Comparison of ENCODE assay signal across 31 mouse cellular contexts in the genomic region with DNA sequence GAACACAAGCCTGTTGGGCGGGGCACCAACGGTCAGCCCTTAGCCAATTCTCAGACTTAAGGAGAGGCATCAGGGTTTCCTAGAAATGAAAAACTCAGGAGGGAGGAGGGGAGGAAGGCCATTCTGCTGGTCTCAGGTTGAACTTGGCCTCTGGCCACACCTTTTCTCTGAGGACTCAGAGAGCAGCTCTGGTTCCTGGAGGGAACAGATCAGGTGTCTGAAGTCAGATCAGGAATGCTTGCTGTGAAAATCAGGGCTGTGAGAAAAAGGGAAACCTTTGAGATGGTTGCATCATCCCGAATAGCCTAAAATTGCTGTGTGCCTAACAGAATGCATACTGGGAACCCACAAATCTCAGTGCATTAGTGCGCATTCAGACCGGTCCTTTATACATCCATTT.
"Had no signal": no experiment of that assay in that cellular context is flagged by ENCODE, and none has a peak within 500 bp of the region (broad histone marks: within the 10 kb centered on the region; RNA-seq: fewer than 3 reads in every experiment).

No protein-coding gene starts in this region.

- H3K4me2 ChIP-seq: limb, embryonic 12.5 days; limb, embryonic 13.5 days; limb, embryonic 15.5 days; liver, embryonic 11.5 days; liver, embryonic 12.5 days; liver, embryonic 13.5 days; liver, embryonic 15.5 days; lung, embryonic 14.5 days; lung, embryonic 15.5 days; midbrain, embryonic 11.5 days; midbrain, embryonic 12.5 days; midbrain, embryonic 13.5 days; midbrain, embryonic 15.5 days; neural tube, embryonic 12.5 days had no signal

- H3K4me1 ChIP-seq: limb, embryonic 12.5 days; limb, embryonic 15.5 days; megakaryocyte, embryonic 14.5 days; midbrain, embryonic 10.5 days; midbrain, embryonic 13.5 days; midbrain, embryonic 15.5 days; neural tube, embryonic 12.5 days had no signal

- H3K36me3 ChIP-seq: limb, embryonic 10.5 days; limb, embryonic 12.5 days; limb, embryonic 13.5 days; limb, embryonic 15.5 days; liver, embryonic 12.5 days; liver, embryonic 13.5 days; liver, embryonic 15.5 days; lung, embryonic 15.5 days; midbrain, embryonic 10.5 days; midbrain, embryonic 12.5 days; midbrain, embryonic 13.5 days; midbrain, embryonic 15.5 days; neural tube, embryonic 12.5 days had no signal

- H3K4me3 ChIP-seq: limb, embryonic 10.5 days; limb, embryonic 12.5 days; limb, embryonic 13.5 days; limb, embryonic 15.5 days; liver, embryonic 12.5 days; liver, embryonic 13.5 days; liver, embryonic 15.5 days; lung, embryonic 15.5 days; megakaryocyte, embryonic 14.5 days; midbrain, embryonic 10.5 days; midbrain, embryonic 12.5 days; midbrain, embryonic 13.5 days; midbrain, embryonic 15.5 days; myocyte; neural tube, embryonic 12.5 days had no signal

- H3K9ac ChIP-seq: limb, embryonic 12.5 days; limb, embryonic 13.5 days; limb, embryonic 15.5 days; liver, embryonic 12.5 days; liver, embryonic 13.5 days; liver, embryonic 14.5 days; liver, embryonic 15.5 days; liver, postnatal 0 days; lung, embryonic 14.5 days; lung, embryonic 15.5 days; midbrain, embryonic 12.5 days; midbrain, embryonic 13.5 days; midbrain, embryonic 15.5 days; neural tube, embryonic 12.5 days had no signal

- H3K27ac ChIP-seq: limb, embryonic 10.5 days; limb, embryonic 12.5 days; limb, embryonic 13.5 days; limb, embryonic 15.5 days; liver, embryonic 12.5 days; liver, embryonic 13.5 days; liver, embryonic 14.5 days; liver, embryonic 15.5 days; lung, embryonic 15.5 days; midbrain, embryonic 10.5 days; midbrain, embryonic 12.5 days; midbrain, embryonic 13.5 days; midbrain, embryonic 15.5 days; neural tube, embryonic 12.5 days had no signal

- DNase-seq: left cerebral cortex, postnatal 4 days; liver; liver, embryonic 13.5 days; liver, postnatal 0 days; lung, adult 18-20 months; lung, adult 2 months; lung, embryonic 14.5 days; lung, postnatal 10 days; lung, postnatal 14 days; lung, postnatal 36 days; lung, postnatal 4 days; midbrain, embryonic 14.5 days had no signal

- H3K27me3 ChIP-seq: limb, embryonic 12.5 days; limb, embryonic 13.5 days; limb, embryonic 15.5 days; liver, embryonic 12.5 days; liver, embryonic 13.5 days; liver, embryonic 15.5 days; lung, embryonic 15.5 days; midbrain, embryonic 12.5 days; midbrain, embryonic 13.5 days; midbrain, embryonic 15.5 days; neural tube, embryonic 12.5 days had no signal

- H3K9me3 ChIP-seq: limb, embryonic 10.5 days; limb, embryonic 12.5 days; limb, embryonic 13.5 days; limb, embryonic 15.5 days; liver, embryonic 12.5 days; liver, embryonic 13.5 days; liver, embryonic 15.5 days; lung, embryonic 15.5 days; megakaryocyte, embryonic 14.5 days; midbrain, embryonic 10.5 days; midbrain, embryonic 12.5 days; midbrain, embryonic 13.5 days; midbrain, embryonic 15.5 days; neural tube, embryonic 12.5 days had no signal

- ATAC-seq: liver, embryonic 12.5 days; liver, postnatal 0 days; lung, postnatal 0 days; midbrain, embryonic 13.5 days; midbrain, embryonic 15.5 days; midbrain, embryonic 16.5 days had no signal
